12 mouse cellular contexts compared by ENCODE assay signal in genomic region chr9:63333074-63333473, GRCm38 (mm10). TPM values are rescaled to one million over a fixed set of nuclear protein-coding genes. Genes with fewer than 3 reads are reported as not detected.
DNase-seq lines count a peak whose midpoint lies in the region; ATAC-seq and TF ChIP-seq lines count a peak whose summit lies in the region.
"Had no signal": no experiment of that assay in that cellular context is flagged by ENCODE, and none has a peak within 500 bp of the region (broad histone marks: within the 10 kb centered on the region; RNA-seq: fewer than 3 reads in every experiment).

No protein-coding gene starts in this region.

- TF ChIP-seq CTCF in heart, adult 2 months (IDR thresholded peaks at IDR 0.05): peak; percentile 60
- peak; percentile 54 for TF ChIP-seq CTCF in midbrain, postnatal 0 days (IDR thresholded peaks at IDR 0.05)

- WGBS in heart, adult 2 months: 100% methylated on average over 2 of the region's 2 CpGs
- 95% methylated on average over 2 of the region's 2 CpGs for WGBS in midbrain, postnatal 0 days
- WGBS in midbrain, embryonic 10.5 days: 100% methylated on average over 2 of the region's 2 CpGs
- 98% methylated on average over 2 of the region's 2 CpGs for WGBS in hindbrain, embryonic 16.5 days

- no peaks in the 10 kb centered on the region for H3K36me3 ChIP-seq in heart, adult 2 months (ENCODE audit: control insufficient read depth, insufficient read depth, low read length)
- H3K36me3 ChIP-seq in midbrain, postnatal 0 days (ENCODE audit: insufficient read depth, low read length): peaks cover 21% of the 10 kb centered on the region
- H3K36me3 ChIP-seq in midbrain, embryonic 10.5 days: peaks cover 65% of the 10 kb centered on the region
- H3K36me3 ChIP-seq in hindbrain, embryonic 16.5 days (ENCODE audit: control insufficient read depth, insufficient read depth, low read length): peaks cover 12% of the 10 kb centered on the region; the same call in 1 of the 2 replicates

- H3K9ac ChIP-seq in heart, adult 2 months (ENCODE audit: low read depth, low read length): no peak overlapping the region
- no peak overlapping the region for H3K9ac ChIP-seq in midbrain, postnatal 0 days (replicated peaks; ENCODE audit: low read length, poor library complexity, severe bottlenecking)
- H3K9ac ChIP-seq in hindbrain, embryonic 16.5 days (ENCODE audit: low read depth, low read length): no peak overlapping the region
- H3K9ac ChIP-seq: embryonic facial prominence, embryonic 15.5 days; hindbrain, embryonic 13.5 days; neural tube, embryonic 15.5 days had no signal

- no peaks in the 10 kb centered on the region for H3K9me3 ChIP-seq in midbrain, postnatal 0 days (ENCODE audit: low read length)
- H3K9me3 ChIP-seq in midbrain, embryonic 10.5 days (replicated peaks): no peaks in the 10 kb centered on the region
- H3K9me3 ChIP-seq in hindbrain, embryonic 16.5 days (ENCODE audit: control insufficient read depth, low read length): no peaks in the 10 kb centered on the region
- H3K9me3 ChIP-seq: embryonic facial prominence, embryonic 15.5 days; hindbrain, embryonic 13.5 days; neural tube, embryonic 15.5 days had no signal

- no peaks in the 10 kb centered on the region for H3K4me1 ChIP-seq in heart, adult 2 months (ENCODE audit: control insufficient read depth, insufficient read depth, low read length)
- no peaks in the 10 kb centered on the region for H3K4me1 ChIP-seq in midbrain, postnatal 0 days (ENCODE audit: insufficient read depth, low read length)
- H3K4me1 ChIP-seq in midbrain, embryonic 10.5 days: peaks cover 7% of the 10 kb centered on the region; the same call in 1 of the 2 replicates
- no peaks in the 10 kb centered on the region for H3K4me1 ChIP-seq in hindbrain, embryonic 16.5 days (ENCODE audit: control insufficient read depth, insufficient read depth, low read depth, low read length)
- H3K4me1 ChIP-seq: embryonic facial prominence, embryonic 15.5 days had no signal

- intact Hi-C loops in heart, adult 2 months (cut with DNase I): loop anchor here (5.0 kb wide), 1 partner anchor 196 kb away; no protein-coding TSS in a partner anchor

- DNase-seq in heart, adult 2 months: no peak
- DNase-seq in heart, adult 9 months (ENCODE audit: low spot score in 2 of 2): no peak
- DNase-seq in midbrain, postnatal 0 days (ENCODE audit: low spot score): no peak
- no peak for DNase-seq in midbrain, embryonic 10.5 days (ENCODE audit: low spot score)
- peak; percentile 62 for DNase-seq in R1 (ENCODE audit: low read depth, low spot score)
- DNase-seq in thymus, postnatal 25 days: peak; percentile 23
- no peak for DNase-seq in spleen, adult 12 weeks (ENCODE audit: low spot score)
- DNase-seq: gastrocnemius, postnatal 25 days had no signal

- H3K4me2 ChIP-seq in midbrain, postnatal 0 days (ENCODE audit: low read depth, low read length, poor library complexity, severe bottlenecking): no peak overlapping the region
- no peak overlapping the region for H3K4me2 ChIP-seq in hindbrain, embryonic 16.5 days (ENCODE audit: low read length)
- H3K4me2 ChIP-seq: embryonic facial prominence, embryonic 15.5 days; hindbrain, embryonic 13.5 days; neural tube, embryonic 15.5 days had no signal

- no peak for ATAC-seq in midbrain, postnatal 0 days (ENCODE audit: low FRiP score)
- no peak for ATAC-seq in hindbrain, embryonic 16.5 days

- no peak overlapping the region for H3K4me3 ChIP-seq in heart, adult 2 months
- H3K4me3 ChIP-seq in midbrain, postnatal 0 days (ENCODE audit: low read depth, low read length): no peak overlapping the region
- H3K4me3 ChIP-seq in midbrain, embryonic 10.5 days: no peak overlapping the region
- H3K4me3 ChIP-seq in hindbrain, embryonic 16.5 days (ENCODE audit: low read length): no peak overlapping the region
- H3K4me3 ChIP-seq: embryonic facial prominence, embryonic 15.5 days; hindbrain, embryonic 13.5 days; neural tube, embryonic 15.5 days had no signal

- H3K27ac ChIP-seq in heart, adult 2 months: no peak overlapping the region
- H3K27ac ChIP-seq in midbrain, postnatal 0 days (ENCODE audit: low read depth, low read length): no peak overlapping the region
- H3K27ac ChIP-seq in midbrain, embryonic 10.5 days (replicated peaks): no peak overlapping the region
- H3K27ac ChIP-seq in hindbrain, embryonic 16.5 days (ENCODE audit: low read depth, low read length): no peak overlapping the region
- H3K27ac ChIP-seq: embryonic facial prominence, embryonic 15.5 days; hindbrain, embryonic 13.5 days; neural tube, embryonic 15.5 days had no signal

- no peaks in the 10 kb centered on the region for H3K27me3 ChIP-seq in heart, adult 2 months (ENCODE audit: control insufficient read depth, insufficient read depth, low read length)
- no peaks in the 10 kb centered on the region for H3K27me3 ChIP-seq in midbrain, postnatal 0 days (ENCODE audit: insufficient read depth, low read length)
- peaks cover 4% of the 10 kb centered on the region; the same call in 1 of the 2 replicates for H3K27me3 ChIP-seq in midbrain, embryonic 10.5 days (ENCODE audit: low read depth, poor library complexity, severe bottlenecking)
- H3K27me3 ChIP-seq in hindbrain, embryonic 16.5 days (replicated peaks; ENCODE audit: control insufficient read depth, insufficient read depth, low read length): no peaks in the 10 kb centered on the region
- H3K27me3 ChIP-seq: embryonic facial prominence, embryonic 15.5 days; hindbrain, embryonic 13.5 days; neural tube, embryonic 15.5 days had no signal

- no peak for TF ChIP-seq POLR2A in heart, adult 2 months (IDR thresholded peaks at IDR 0.05; ENCODE audit: insufficient read depth, low read depth, low read length)

- TF ChIP-seq EP300 in heart, adult 2 months (IDR thresholded peaks at IDR 0.05; ENCODE audit: insufficient read depth, low read depth, low read length): no peak

- no peaks in the 10 kb centered on the region for H3K79me2 ChIP-seq in heart, adult 2 months (replicated peaks; ENCODE audit: control insufficient read depth, insufficient read depth, low read length)

RNA-seq across cellular contexts. Expression of gene Map2k5, which starts 44.6 kb away (rescaled TPM):
- 10 to 100 TPM; 17.9 to 20.7 TPM for total RNA-seq in heart, adult 2 months (2021)
- 31.8 and 34.2 TPM in 2 replicates for polyA plus RNA-seq in heart, adult 2 months (2012; rRNA removed)
- total RNA-seq in midbrain, postnatal 0 days (2014; rRNA removed): 22.4 and 23.4 TPM in 2 replicates
- 32.7 and 35.0 TPM in 2 replicates for polyA plus RNA-seq in midbrain, postnatal 0 days (2015; fragmentation: Nextera tagmentation; extraction: Ambion mirVana)
- 32.9 and 36.1 TPM in 2 replicates for polyA plus RNA-seq in midbrain, embryonic 10.5 days (2016; fragmentation: Nextera tagmentation; extraction: Ambion mirVana)
- 31.2 and 31.6 TPM in 2 replicates for polyA plus RNA-seq in hindbrain, embryonic 16.5 days (2015; fragmentation: Nextera tagmentation; extraction: Ambion mirVana)

Comparison
In these comparisons a context has a peak if more than half of its experiments do, and no peak if none do; other contexts are left out.
1. DNase-seq: peak in R1 (single experiment) and thymus, postnatal 25 days (single experiment); none in heart, adult 2 months (0 of 2), heart, adult 9 months (0 of 2), midbrain, postnatal 0 days (single experiment), midbrain, embryonic 10.5 days (single experiment) and spleen, adult 12 weeks (single experiment).